Mouse (Mus musculus) kidney, postnatal 36 days (tissue): ENCODE data around the gene Gm14391.
"Not testable (repeated sequence)": the region's sequence is repeated elsewhere in the genome, so short reads cannot be mapped to it uniquely, and the experiment has no call there.

ENCODE experiments used
- DNase-seq, 2 experiments: peaks; one replicate each; pipeline ENCODE4 v3.0.0; 2021 to 2022; ENCODE audit warnings: mixed read lengths in 2 of 2

Gm14391 gene

DNA sequence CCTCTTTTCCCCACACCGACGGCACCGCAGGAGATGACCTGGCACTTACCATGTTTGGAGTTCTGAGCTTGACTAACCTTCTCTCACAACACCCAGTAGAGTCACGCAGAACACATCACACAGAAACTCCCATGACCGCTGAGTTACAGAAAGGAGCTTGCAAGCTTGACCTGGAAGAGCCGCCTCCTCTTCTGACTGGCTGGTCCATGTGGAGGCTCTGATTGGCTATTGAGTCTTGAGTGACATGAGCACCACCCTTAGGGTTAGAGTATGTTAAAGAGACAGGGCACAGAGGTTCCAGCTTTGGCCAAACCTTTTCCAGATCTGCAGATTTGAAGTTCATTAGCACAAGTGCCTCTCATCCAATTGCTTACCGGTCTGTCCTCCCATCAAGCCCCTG lies at the start of gene Gm14391:
TSS of gene Gm14391 (minus strand) at position 186 of the 400 bp plus-strand sequence.
- DNase-seq = not testable (repeated sequence)

DNA sequence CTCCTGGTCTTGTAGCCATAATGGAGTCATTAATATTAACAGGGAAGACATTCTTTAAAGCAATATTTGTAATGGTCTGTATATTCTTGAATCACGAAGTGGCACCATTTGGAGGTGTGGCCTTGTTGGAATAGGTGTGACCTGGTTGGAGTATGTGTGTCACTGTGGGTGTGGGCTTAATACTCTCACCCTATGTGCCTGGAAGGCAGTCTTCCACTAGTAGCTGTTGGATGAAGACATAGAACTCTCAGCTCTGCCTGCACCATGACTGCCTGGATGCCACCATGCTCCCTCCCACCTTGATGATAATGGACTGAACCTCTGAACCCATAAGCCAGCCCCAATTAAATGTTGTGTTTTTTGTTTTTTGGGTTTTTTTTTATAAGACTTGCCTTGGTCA lies 27.7 kb downstream of the Gm14391 start:
- not testable (repeated sequence) for DNase-seq

DNA sequence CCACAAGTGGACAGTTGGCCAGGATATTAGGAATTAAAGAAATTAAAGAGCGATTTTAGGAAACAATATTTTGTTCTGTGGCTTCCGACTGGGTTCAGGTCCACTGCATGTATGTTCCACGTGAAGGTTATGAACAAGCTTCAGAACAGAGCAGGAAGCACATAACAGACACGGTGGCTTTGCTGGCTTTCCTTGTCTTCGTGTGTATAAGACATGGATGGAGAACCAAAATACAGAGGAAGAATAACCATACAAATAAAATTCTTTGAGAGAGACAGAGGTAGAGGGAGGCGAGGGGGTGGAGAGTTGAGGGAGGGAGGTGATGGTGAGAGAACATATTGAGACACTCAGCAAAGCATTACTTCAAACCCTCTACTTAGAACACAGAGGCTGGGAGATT lies 30.4 kb downstream of the Gm14391 start:
- no peak for DNase-seq

DNA sequence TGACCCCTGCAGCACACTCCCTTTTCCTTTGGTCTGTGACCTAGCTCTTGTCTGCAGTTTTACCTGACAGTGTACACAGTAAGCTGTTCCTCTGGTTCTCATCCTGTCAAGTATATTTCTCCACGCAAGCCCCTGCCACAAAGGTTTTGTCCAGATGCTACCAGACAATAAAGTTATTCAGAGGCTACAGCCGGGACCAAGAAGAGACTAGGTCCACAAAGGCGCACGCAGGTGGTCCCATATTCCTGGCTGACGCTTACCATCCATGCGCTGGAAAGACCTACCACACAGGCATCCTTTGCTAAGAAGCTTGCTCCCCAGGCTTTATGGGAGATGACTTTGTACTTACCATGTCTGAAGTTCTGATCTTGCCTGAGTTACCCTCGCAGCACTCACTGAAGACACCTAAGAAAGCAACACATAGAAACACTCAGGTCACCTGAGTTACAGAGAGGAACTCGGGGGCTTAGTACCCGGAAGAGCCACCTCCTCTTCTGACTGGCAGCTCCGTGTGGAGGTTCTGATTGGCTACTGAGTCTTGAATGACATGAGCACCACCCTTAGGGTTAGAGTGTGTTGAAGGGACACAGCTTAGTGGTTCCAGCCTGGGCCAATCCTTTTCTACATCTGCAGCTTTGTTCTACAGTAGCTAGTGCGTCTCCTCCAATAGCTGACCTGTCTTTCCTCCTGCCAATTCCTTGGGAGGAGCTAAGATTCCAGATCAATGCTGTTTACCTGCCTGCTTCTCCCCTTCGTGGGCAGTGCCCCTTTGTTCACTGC lies 31.1 kb downstream of the Gm14391 start, which contains the start of gene Gm14443:
TSS of gene Gm14443 (minus strand) at position 471 of the 780 bp plus-strand sequence.
- not testable (repeated sequence) for DNase-seq

DNA sequence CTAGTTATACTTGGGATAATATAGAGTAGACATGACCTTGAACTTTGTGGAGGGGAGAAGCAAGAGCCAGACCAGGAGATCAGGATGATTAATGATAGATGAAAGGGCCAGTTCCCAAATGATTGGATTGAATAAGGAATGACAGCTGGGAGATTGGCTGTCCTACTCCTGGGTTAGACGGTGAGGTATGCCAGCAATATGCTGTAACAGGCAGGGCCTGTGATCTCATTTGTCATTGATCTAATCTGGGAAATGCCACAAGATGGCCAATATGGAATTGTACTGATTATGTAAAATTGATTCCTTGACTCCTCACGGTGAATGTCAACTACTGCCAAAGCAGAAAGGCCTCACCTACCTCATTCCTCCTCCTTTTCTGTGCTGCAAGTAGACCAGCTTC lies 32.7 kb downstream of the Gm14391 start:
- not testable (repeated sequence) for DNase-seq

DNA sequence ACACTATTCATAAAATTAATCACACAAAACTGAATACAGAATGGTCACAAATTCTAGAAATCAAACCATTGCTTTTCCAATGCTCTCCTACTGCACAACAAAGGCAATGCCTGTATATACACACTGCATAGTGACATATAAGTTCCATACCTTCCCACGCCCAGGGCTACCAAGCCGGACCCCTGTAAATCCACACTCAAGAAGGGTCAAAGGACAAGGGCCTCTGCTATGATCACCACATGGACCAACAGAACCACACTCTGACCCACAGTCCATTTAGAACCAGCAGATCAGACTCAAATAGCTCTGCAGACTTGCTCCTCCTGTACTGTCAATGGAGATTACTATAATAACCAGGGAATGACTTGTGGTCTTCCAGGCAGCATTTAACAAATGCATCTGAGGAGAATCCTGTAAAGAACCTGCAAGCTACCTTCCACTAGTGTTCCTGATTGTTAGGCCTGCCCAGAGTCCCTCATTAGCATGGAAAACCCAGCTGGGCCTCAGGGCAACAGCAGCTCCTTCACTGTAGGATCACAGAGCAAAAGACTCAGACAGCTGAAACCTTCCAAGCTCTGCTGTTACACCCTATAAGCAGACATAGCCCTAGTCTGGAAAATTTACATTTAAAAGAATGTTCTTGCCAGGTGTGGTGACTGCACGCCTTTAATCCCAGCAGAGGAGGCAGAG lies 33.7 kb downstream of the Gm14391 start:
- not testable (repeated sequence) for DNase-seq

DNA sequence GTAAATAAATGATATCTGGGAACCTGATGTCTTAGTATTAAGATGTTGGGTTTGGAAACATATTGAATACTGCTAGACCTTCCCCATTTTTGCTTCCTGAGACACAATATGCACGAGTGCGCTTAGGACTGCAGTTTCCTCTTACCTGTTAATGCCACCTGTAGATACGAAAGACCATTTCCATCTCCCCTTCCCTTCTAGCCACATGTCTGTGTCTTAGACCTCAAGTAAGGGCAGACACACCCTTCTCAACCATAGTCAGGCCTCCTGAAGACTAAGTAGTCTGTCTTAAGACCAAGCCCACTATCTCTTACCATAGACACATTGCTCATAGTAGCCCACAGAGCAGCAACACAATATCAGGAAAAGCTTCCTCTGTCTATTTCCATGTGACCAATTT lies 34.6 kb downstream of the Gm14391 start:
- no peak for DNase-seq

DNA sequence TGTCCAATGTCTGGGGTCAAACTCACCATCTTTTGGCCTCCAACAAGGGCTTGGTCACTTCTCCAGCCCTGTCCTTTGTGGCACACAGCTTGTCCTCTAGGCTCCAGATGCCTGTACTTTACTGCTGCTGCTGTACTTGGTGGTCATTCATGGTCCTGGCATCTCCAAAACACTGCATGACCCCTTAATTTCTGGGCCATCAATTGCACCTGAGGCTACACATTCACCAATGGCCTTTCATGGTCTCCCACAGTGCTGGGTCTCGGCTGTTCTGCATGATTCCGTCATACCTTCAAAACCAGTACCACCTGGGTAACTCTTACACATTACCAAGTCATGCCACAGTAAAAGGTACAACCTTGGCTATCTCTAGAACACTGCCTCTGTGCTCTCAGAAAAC lies 39.8 kb downstream of the Gm14391 start:
- DNase-seq = not testable (repeated sequence)

DNA sequence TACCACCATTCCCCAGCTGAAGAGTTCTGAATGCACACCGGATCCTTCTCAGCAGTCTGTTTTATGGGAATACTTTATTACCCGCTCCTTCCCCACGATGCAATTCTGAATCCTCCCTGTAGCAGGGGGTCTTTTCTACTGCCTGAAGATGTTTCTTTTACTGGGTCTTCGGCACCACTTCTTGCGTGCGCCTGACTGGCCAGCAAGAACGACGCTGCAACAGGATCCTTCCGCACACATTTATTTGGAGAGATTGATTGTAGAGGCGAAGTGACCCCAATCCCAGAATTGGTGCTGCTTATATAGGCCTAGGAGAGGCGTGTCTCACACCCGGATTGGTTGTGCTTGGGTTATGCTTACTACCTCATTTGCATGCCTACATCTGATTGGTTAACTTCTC lies 41.6 kb downstream of the Gm14391 start:
- DNase-seq = not testable (repeated sequence)

DNA sequence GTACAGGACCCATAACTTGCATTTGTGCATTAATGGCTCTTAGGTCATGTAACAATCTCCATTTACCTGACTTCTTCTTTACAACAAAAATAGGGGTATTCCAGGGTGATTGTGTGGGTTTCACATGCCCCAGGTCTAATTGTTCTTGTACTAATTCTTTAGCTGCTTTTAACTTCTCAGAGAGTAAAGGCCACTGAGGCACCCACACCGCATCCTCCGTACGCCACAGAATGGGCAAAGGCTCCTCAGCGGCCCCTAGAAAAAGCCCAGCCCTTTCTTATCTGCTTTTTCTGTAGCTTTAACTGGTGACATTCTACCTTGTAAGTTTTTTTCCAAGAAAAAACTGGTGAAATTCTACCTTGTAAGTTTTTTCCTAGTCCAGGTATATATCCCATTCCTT lies 45.3 kb downstream of the Gm14391 start:
- DNase-seq = not testable (repeated sequence)

DNA sequence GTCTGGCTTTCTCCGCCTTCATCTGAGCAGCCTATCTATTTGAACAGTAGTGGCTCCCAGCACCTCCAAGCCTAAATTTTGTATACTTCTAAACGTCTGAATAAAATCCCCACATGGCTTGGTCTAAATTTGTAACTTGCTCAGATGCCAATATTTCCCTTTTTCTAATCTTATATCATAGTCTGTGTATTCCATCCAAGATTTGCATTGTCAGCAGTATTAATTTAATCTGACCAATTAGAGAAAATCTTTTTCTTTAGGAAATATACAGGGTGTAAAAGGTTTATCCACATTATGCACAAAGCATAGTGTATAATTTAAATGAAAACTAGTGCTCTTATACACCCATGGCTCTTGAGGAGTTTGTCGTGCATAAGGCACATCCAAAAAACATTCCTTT lies 48.1 kb downstream of the Gm14391 start:
- no peak for DNase-seq

DNA sequence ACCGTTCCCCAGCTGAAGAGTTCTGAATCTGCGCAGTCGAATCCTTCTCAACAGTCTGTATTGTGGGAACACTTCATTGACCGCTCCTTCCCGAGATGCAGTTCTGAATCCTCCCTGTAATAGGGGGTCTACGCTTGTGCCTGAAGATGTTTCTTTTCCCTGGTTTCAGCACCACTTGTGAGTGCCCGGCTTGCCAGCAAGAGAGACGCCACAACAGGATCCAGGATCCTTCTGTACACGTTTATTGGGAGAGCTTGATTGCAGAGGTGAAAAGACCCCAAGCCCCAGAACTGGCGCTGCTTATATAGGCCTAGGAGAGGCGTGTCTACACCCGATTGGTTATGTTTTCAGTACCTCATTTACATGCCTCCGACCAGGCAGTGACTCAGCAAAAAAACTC lies 50.0 kb downstream of the Gm14391 start:
- no peak for DNase-seq

DNA sequence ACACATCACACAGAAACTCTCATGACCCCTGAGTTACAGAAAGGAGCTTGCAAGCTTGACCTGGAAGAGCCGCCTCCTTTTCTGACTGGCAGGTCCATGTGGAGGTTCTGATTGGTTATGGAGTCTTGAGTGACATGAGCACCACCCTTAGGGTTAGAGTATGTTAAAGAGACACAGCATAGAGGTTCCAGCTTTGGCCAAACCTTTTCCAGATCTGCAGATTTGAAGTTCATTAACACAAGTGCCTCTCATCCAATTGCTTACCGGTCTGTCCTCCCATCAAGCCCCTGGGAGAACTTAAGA lies 64.8 kb downstream of the Gm14391 start, which contains the start of gene Gm14399:
TSS of gene Gm14399 (minus strand) at position 20 of the 303 bp plus-strand sequence.
- peak in 1 of 2 experiments; percentile 12 for DNase-seq

DNA sequence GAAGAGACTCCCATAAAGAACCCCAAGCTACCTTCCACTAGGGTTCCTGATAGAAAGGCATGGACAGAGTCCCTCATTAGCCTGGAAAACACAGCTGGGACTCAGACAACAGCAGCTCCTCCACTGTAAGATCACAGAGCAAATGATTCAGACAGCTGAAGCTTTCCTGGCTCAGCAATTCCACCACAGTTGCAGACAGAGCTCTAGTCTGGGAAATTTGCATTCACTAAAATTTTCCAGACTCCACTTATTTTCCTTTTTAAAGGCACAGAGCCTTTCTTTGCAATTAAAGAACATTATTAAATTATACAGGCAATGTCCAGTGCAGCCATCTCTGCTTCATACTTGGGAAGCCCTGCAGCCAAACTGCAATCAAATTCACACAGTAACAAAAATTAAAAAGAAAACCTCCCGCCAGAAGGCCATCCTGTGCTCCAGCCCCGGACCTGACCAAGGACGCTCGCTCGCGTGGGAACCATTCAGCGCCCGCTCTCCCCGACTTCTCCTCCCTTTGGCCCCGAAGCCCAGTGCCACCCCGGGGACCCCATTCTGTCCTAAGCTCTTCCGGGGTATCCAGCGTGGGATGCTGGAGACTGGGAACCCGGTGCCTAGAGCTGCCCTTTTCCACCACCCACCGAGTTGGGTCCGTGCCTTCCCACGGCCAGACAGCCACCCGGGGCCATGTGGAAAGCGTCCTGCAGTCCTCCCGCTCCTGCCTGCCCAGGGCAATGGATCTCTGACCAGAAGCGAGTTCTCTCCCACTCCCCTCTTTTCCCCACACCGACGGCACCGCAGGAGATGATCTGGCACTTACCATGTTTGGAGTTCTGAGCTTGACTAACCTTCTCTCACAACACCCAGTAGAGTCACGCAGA lies 65.4 kb downstream of the Gm14391 start:
- DNase-seq = peak in 1 of 2 experiments; percentile 30
